Mouse (Mus musculus) stomach, adult 2 months (tissue): ENCODE measurements around the gene Slc2a12. TPM values are rescaled to one million over a fixed set of nuclear protein-coding genes. Genes with fewer than 3 reads are reported as not detected.

Source experiments
- polyA plus RNA-seq: library from polyadenylated mRNA; depleted of rRNA; stranded (reverse); fragments of >200 nt; gene quantifications from 2 replicates; pipeline ENCODE4 v1.2.3, GENCODE M21; 2012; rRNA removed

The Slc2a12 gene
- polyA plus RNA-seq: 0.81 and 1.3 TPM in 2 replicates

GRCm38 (mm10) chr10:22644853-22645491 lies at the start of gene Slc2a12:
Gene Slc2a12, plus strand, starts transcription at chr10:22645011.

GRCm38 (mm10) chr10:22731272-22732093 lies 86.7 kb downstream of the Slc2a12 start, which contains the start of gene Tbpl1:
Gene Tbpl1, minus strand, starts transcription at chr10:22731938.

Other genes with a start within 250 kb of the Slc2a12 start
- 10.2 and 10.3 TPM in 2 replicates for gene Tbpl1, start 86.9 kb downstream of the Slc2a12 start, polyA plus RNA-seq
- gene Tcf21, start 175.2 kb downstream of the Slc2a12 start, polyA plus RNA-seq: 25.9 and 28.4 TPM in 2 replicates